Mouse (Mus musculus) cortical plate, adult 2 months (tissue): ENCODE results near the gene Plxnb2.

ENCODE experiments used
- CTCF ChIP-seq: fragments of 200-500 bp; IDR thresholded peaks from 2 replicates; pipeline ENCODE4 v1.5.1; 2011; ENCODE audit warnings: mild to moderate bottlenecking, control low read depth, low read length; ENCODE audit not compliant: insufficient read depth; ENCODE audit errors: extremely low read depth
- POLR2A ChIP-seq: fragments of 200-500 bp; IDR thresholded peaks from 2 replicates; pipeline ENCODE4 v1.6.1; 2011; ENCODE audit warnings: mild to moderate bottlenecking, low read length, control low read depth; ENCODE audit not compliant: insufficient read depth; ENCODE audit errors: extremely low read depth

- TF ChIP-seq CTCF: no peak
- TF ChIP-seq POLR2A: peak; percentile 60; the same call in 1 of the 2 replicates
These were observed at the start of gene Plxnb2 for GRCm38 (mm10) chr15:89180571-89181229.
